Mouse (Mus musculus) heart, postnatal 0 days (tissue): ENCODE data around the gene Col4a5.

Experiments used
- CTCF ChIP-seq: IDR thresholded peaks from 2 replicates; pipeline ENCODE4 v1.5.1; 2016; ENCODE audit warnings: antibody characterized with exemption, control low read depth, low read depth
- EP300 ChIP-seq: IDR thresholded peaks from 2 replicates; pipeline ENCODE4 v1.6.1; 2016; ENCODE audit warnings: antibody characterized with exemption, low read depth

- TF ChIP-seq CTCF (no peak), EP300 (no peak)
Measured at GRCm38 (mm10) chrX:141475110-141475509, at the start of gene Col4a5.
